Mouse (Mus musculus): ENCODE results near the gene Ttf2.

Gene Ttf2

GRCm38 (mm10) chr3:100969176-100969917 lies at the start of gene Ttf2:
Gene Ttf2, minus strand, starts transcription at chr3:100969663.
- DNase-seq (ENCODE audit: low spot score): peak; percentile 96

DNA sequence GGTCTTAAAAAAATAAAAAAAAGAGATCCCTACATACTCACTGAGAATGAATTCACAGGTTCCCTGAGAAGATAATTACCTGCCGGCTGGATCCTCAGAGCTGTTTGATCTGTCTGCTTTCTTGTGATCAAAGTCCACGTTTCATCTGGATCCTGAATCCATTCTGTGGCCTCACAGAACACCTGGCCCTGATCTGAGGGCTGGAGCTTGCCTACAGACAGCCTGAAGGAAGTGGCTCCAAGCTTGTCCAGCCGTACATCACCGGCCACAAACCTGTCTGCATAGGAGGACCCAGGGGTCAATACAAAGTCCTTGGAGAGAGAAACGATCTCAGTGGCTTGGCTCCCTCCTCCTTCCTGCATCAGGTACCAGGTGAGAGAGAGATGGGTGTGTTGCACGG lies 49.0 kb upstream of the Ttf2 start:
- DNase-seq (ENCODE audit: low spot score): no peak

- DNase-seq (ENCODE audit: low spot score): no peak
Measured at GRCm38 (mm10) chr3:101016050-101016449, 46.6 kb upstream of the Ttf2 start.

GRCm38 (mm10) chr3:101015254-101015653 lies 45.8 kb upstream of the Ttf2 start:
- DNase-seq (ENCODE audit: low spot score): peak; percentile 12

GRCm38 (mm10) chr3:101013536-101013935 lies 44.1 kb upstream of the Ttf2 start:
- no peak for DNase-seq (ENCODE audit: low spot score)

DNA sequence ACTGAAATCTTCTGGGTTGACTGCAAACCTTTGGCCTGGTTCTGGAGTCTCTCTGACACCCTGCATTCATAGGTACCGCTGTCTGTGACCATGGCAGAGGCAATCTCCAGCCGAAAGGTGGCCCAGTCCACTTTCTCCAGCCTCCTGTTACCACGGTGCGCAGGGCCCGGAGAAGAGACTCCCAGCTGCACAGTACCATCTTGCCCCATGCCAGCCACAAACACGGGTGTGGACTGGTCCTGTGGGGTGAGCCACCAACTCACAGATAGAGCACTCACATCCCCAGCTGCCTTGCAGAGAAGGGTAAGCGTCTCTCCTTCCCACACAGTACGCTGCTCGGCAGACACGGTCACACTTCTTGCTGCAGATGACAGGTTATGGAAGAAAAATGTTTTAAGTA lies 43.5 kb upstream of the Ttf2 start:
- no peak for DNase-seq (ENCODE audit: low spot score)

GRCm38 (mm10) chr3:101012597-101012996 lies 43.1 kb upstream of the Ttf2 start:
- DNase-seq (ENCODE audit: low spot score): no peak

DNA sequence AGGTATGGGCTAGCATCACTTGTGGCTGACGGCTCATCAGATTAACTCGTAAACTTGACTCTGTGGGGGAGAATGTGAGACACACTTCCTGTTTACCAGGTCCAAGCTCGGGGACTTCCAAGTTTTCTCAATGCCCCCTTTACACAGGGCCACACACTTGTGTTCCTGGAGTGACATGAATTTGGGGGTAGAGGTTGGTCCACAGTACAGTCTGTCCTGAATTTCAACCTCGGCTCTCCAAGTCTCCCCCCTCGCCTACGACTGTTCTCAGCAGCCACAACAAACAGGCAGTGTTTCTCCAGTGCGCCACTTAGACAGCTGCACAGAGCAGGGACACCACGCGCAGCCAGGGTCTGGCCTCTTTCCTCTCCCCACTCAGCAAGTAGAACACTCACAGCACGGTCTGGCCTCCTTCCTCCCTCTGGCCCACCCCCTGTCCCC lies 42.7 kb upstream of the Ttf2 start:
- no peak for DNase-seq (ENCODE audit: low spot score)

GRCm38 (mm10) chr3:101011203-101011600 lies 41.7 kb upstream of the Ttf2 start:
- DNase-seq (ENCODE audit: low spot score): no peak

- DNase-seq (ENCODE audit: low spot score): no peak
Measured at GRCm38 (mm10) chr3:101010589-101011202, 41.2 kb upstream of the Ttf2 start.

DNA sequence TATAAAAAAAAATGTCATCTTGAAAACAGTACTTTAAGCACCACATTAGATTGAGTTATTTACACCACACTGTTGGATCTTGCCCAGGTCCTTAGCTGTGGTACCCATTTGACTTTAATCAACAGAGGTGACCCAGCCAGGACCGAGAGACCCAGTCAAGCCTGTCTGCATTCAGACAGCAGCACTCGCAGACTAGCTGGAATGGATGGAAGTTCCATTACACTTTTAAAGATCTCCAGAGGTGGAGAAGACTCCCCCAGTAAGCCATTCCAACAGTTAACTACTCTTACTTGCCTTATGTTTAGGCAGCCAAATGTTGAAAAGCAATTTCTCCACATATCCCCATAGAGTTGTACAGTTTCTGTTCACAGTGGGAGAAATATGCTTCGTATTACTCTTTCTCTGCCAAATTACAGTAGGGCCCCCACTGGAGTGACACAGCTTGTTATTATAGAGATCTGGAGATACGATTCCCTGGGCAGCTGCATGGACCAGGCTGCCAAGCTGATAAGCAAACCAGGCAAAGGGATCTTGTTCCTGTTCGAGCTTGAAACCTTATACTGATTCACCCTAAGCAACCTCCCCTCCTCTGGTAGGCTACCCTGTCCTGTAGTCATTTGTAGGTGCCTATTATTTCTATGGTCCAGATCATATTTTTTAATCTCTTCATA lies 37.8 kb upstream of the Ttf2 start:
- DNase-seq (ENCODE audit: low spot score): peak; percentile 11

GRCm38 (mm10) chr3:101005392-101005791 lies 35.9 kb upstream of the Ttf2 start:
- DNase-seq (ENCODE audit: low spot score): no peak

DNA sequence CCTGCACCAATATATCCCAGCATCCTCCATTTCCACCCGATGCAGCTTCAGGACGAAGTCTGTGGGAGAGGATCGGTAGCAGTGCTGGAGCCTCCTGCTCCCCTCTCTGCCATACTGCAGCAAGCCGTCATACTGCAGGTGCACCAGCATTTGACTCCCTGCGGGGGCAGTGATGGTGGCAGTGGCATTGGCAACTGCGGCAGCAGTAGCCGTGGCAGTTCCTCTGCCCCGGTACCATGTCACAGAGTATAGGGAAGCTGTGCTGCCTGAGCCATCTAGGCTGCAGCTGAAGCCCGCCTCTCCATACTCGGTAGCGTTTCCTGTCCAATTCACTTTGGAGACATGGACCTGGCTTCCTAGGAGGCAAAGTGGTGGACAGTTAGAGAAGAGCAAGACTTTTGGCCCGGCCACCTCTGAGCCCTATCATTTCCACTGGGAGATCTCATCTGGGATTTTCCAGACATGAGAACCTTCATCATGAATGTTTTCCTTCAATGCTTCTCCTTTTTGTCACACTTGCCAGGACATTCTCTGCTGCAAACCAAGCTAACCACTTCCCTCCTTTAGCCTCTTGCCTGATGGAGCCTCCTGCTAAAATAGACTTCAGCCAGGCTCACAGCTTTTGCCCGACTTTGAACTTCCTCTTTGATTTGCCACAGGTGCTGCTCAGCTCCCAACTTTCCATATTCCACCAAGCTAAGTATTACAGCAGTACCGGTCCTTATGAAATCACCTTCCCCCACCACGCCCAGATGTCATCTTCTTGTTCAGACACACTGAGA lies 34.3 kb upstream of the Ttf2 start:
- DNase-seq (ENCODE audit: low spot score): no peak

- DNase-seq (ENCODE audit: low spot score): no peak
Measured at GRCm38 (mm10) chr3:100999732-101000131, 30.3 kb upstream of the Ttf2 start.

- DNase-seq (ENCODE audit: low spot score): peak; percentile 61
Measured at GRCm38 (mm10) chr3:100998904-100999340, 29.5 kb upstream of the Ttf2 start.

DNA sequence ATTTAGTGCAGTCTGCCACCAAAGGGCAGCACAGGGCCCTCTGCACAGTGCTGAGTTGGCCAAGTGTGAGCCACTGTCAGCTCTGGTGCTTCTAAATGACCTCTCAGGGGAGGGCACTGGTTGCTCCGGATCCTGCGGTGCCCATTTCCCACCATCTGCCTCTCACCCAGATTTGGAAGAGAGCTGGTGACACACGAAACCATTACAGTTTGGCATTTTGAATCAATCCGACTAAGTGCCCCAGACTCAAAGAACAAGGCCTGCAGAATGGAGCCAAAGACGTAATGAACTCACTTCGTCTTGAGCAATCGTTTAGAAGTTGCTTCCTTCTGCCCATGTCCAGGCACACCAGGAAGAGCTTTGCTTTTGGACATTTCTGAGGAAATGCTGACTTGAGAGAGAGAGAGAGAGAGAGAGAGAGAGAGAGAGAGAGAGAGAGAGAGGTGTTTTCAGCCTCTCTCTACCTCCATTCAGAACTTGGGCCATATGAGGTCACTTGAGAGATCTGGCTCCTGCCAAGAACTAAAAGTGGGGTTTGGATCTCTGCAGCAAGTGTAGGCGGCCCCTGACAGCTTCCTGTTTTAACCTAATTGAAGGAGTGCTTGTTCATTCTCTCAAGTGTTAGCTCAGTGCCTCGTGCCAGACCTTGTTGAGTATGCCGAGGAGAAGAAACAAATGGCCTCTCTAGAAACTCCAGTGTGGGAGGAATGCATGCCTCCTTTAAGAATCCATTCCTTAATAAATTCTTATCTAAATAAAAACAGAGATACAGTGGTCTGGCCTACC lies 28.5 kb upstream of the Ttf2 start:
- peak; percentile 34 for DNase-seq (ENCODE audit: low spot score)

GRCm38 (mm10) chr3:100994252-100994651 lies 24.8 kb upstream of the Ttf2 start:
- no peak for DNase-seq (ENCODE audit: low spot score)

DNA sequence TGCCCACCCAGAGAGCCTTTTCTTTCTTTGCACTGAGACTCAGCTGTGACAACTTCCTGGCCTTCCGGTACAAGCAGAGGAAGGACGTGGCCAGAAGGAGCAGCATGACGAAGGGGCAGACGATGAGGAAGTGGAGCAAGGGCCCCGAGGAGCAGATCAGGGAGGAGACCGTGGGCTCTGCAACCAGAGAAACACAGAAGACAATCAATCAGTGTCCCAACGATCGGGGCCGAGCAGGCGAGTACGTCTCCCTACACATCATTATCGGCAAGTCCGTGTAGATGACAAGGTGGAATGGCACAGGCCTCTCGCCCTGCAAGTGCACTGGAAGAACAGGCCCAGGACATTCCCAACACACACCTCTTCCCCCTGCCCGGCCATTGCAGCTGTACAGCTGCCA lies 24.3 kb upstream of the Ttf2 start:
- DNase-seq (ENCODE audit: low spot score): no peak

- no peak for DNase-seq (ENCODE audit: low spot score)
Measured at GRCm38 (mm10) chr3:100993158-100993557, 23.7 kb upstream of the Ttf2 start.

DNA sequence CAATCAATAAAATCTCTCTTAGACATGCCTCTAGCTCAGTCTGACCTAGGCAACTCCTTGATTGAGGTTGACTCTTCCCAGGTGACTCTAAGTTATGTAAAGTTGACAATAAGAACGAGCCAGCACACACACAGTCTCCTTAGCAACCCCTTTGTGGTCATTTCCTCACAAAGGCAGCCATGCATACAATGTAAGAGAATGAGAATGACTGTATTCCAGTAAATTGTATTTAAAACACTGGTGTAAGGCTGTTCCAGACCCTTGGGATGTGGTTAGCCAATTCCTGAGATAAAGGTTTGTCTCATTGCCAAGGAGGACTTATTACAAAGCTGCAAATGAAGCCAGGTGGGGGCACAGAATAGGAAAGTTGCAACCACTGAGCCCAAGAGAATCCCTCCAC lies 20.8 kb upstream of the Ttf2 start:
- DNase-seq (ENCODE audit: low spot score): no peak

DNA sequence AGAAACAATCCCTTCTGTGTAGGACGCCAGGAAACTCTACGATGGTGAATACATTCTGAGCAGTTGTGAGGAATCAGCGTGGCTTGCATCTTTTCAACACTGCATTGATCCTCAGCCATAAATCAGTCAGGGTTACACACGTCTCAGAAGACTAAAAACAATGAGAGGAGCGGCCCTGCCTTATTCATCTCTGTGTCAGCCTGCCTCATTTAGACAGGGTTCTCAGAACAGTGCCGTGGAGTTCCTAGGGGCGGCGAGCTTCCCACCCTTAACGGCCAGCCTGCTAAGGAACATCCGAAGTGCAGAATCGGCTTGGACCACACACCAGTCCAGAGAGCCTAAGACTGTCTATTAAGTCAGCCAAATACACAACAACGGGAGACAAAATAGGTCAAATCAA lies 20.0 kb upstream of the Ttf2 start:
- no peak for DNase-seq (ENCODE audit: low spot score)

DNA sequence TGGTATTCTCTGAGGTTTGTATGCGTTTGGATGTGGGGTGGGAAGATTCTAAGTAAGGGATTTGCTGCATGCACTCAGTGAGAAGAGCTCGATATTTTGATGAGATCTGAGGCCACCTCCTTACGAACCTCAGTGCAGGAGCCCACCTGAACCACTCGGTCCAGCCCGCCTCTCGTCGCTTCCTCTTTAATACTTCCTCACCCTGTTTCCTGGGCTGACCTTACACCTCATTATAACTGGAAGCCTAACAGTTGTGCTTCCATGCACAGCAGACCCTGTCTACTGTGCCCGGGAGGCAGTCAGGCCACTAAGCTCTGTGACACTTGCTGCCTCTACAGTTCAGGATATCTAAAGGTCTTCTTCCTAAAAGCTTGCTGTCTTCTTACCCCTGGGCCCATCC lies 9.8 kb upstream of the Ttf2 start:
- no peak for DNase-seq (ENCODE audit: low spot score)
